Comparison of ENCODE assay signal across 12 mouse cellular contexts in the genomic region with DNA sequence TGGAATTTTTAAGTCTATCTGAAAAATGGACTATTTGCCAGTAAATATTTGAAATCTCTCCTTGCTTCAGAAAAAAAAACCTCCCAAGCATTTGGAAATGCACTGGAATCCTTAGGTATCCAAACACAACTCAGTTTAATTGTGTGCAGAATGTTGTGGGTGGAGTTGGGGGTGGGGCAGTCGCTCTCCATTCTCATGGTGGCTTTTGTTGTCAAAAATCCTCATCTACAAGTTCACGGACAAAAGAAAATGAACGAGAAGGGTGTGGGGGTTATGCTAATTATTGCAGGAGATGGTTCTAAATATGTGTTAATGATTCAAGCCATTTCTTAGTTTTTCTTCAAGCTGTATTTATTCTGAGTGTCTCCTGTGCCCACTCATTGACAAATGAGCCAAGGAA. TPM values are rescaled to one million over a fixed set of nuclear protein-coding genes. Genes with fewer than 3 reads are reported as not detected.
DNase-seq lines count a peak whose midpoint lies in the region; ATAC-seq and TF ChIP-seq lines count a peak whose summit lies in the region.
"Had no signal": no experiment of that assay in that cellular context is flagged by ENCODE, and none has a peak within 500 bp of the region (broad histone marks: within the 10 kb centered on the region; RNA-seq: fewer than 3 reads in every experiment).

No protein-coding gene starts in this region.

- peak overlapping the region; percentile 92 for H3K27ac ChIP-seq in forebrain, embryonic 13.5 days
- H3K27ac ChIP-seq in hindbrain, embryonic 15.5 days (replicated peaks), result peak overlapping the region; percentile 86
- H3K27ac ChIP-seq in midbrain, postnatal 0 days (ENCODE audit: low read depth, low read length), result peak overlapping the region; percentile 86
- no peak overlapping the region for H3K27ac ChIP-seq in stomach, postnatal 0 days (replicated peaks)
- H3K27ac ChIP-seq: liver, embryonic 13.5 days had no signal

- TF ChIP-seq EP300 in stomach, postnatal 0 days (optimal IDR thresholded peaks at IDR 0.05), result no peak

- H3K4me3 ChIP-seq in forebrain, embryonic 13.5 days, result no peak overlapping the region; the same call in 1 of the 2 replicates
- no peak overlapping the region for H3K4me3 ChIP-seq in hindbrain, embryonic 15.5 days
- no peak overlapping the region for H3K4me3 ChIP-seq in midbrain, postnatal 0 days (ENCODE audit: low read depth, low read length)
- no peak overlapping the region for H3K4me3 ChIP-seq in stomach, postnatal 0 days (ENCODE audit: low read depth, low read length)
- H3K4me3 ChIP-seq: liver, embryonic 13.5 days had no signal

- peaks cover 27% of the 10 kb centered on the region for H3K4me1 ChIP-seq in forebrain, embryonic 13.5 days
- peaks cover 32% of the 10 kb centered on the region for H3K4me1 ChIP-seq in hindbrain, embryonic 15.5 days (replicated peaks)
- peaks cover 11% of the 10 kb centered on the region; the same call in 1 of the 2 replicates for H3K4me1 ChIP-seq in midbrain, postnatal 0 days (ENCODE audit: insufficient read depth, low read length)
- no peaks in the 10 kb centered on the region for H3K4me1 ChIP-seq in stomach, postnatal 0 days (replicated peaks; ENCODE audit: control insufficient read depth, insufficient read depth)
- H3K4me1 ChIP-seq: liver, embryonic 13.5 days had no signal

- no peak for TF ChIP-seq CTCF in midbrain, postnatal 0 days (IDR thresholded peaks at IDR 0.05)
- TF ChIP-seq CTCF in stomach, postnatal 0 days (IDR thresholded peaks at IDR 0.05; ENCODE audit: low read depth), result no peak

- H3K9me3 ChIP-seq in forebrain, embryonic 13.5 days (replicated peaks), result no peaks in the 10 kb centered on the region
- H3K9me3 ChIP-seq in hindbrain, embryonic 15.5 days, result no peaks in the 10 kb centered on the region
- H3K9me3 ChIP-seq in midbrain, postnatal 0 days (ENCODE audit: low read length), result no peaks in the 10 kb centered on the region
- no peaks in the 10 kb centered on the region for H3K9me3 ChIP-seq in stomach, postnatal 0 days (ENCODE audit: control insufficient read depth, low read length)
- H3K9me3 ChIP-seq: liver, embryonic 13.5 days had no signal

- H3K36me3 ChIP-seq in forebrain, embryonic 13.5 days (ENCODE audit: poor library complexity, severe bottlenecking), result no peaks in the 10 kb centered on the region
- no peaks in the 10 kb centered on the region for H3K36me3 ChIP-seq in hindbrain, embryonic 15.5 days
- H3K36me3 ChIP-seq in midbrain, postnatal 0 days (ENCODE audit: insufficient read depth, low read length), result no peaks in the 10 kb centered on the region
- H3K36me3 ChIP-seq in stomach, postnatal 0 days (ENCODE audit: control insufficient read depth, insufficient read depth, low read length), result no peaks in the 10 kb centered on the region
- H3K36me3 ChIP-seq: liver, embryonic 13.5 days had no signal

- DNase-seq in ZHBTc4 (ENCODE audit: low read depth, low spot score), result peak; percentile 76
- peak; percentile 24 for DNase-seq in midbrain, postnatal 0 days (ENCODE audit: low spot score)
- no peak for DNase-seq in urinary bladder, postnatal 10 days (ENCODE audit: low spot score)
- no peak for DNase-seq in stomach, postnatal 0 days (ENCODE audit: low spot score)
- DNase-seq in adrenal gland, adult 2 months, result no peak
- no peak for DNase-seq in thymus, postnatal 25 days
- DNase-seq: heart, adult 18-20 months; liver, embryonic 13.5 days; thymus, postnatal 36 days had no signal

- no peak for ATAC-seq in forebrain, embryonic 13.5 days
- no peak for ATAC-seq in hindbrain, embryonic 15.5 days (ENCODE audit: low FRiP score, low read depth)
- no peak for ATAC-seq in midbrain, postnatal 0 days (ENCODE audit: low FRiP score)
- no peak for ATAC-seq in stomach, postnatal 0 days (ENCODE audit: low FRiP score, low TSS enrichment)

- WGBS in forebrain, embryonic 13.5 days, result 10% methylated on average over 3 of the region's 3 CpGs
- 15% methylated on average over 3 of the region's 3 CpGs for WGBS in hindbrain, embryonic 15.5 days
- 9% methylated on average over 3 of the region's 3 CpGs for WGBS in midbrain, postnatal 0 days
- WGBS in stomach, postnatal 0 days, result 49% methylated on average over 3 of the region's 3 CpGs

- no peaks in the 10 kb centered on the region for H3K27me3 ChIP-seq in forebrain, embryonic 13.5 days
- no peaks in the 10 kb centered on the region for H3K27me3 ChIP-seq in hindbrain, embryonic 15.5 days
- H3K27me3 ChIP-seq in midbrain, postnatal 0 days (ENCODE audit: insufficient read depth, low read length), result no peaks in the 10 kb centered on the region
- H3K27me3 ChIP-seq in stomach, postnatal 0 days (ENCODE audit: control insufficient read depth, insufficient read depth, low read length), result no peaks in the 10 kb centered on the region
- H3K27me3 ChIP-seq: liver, embryonic 13.5 days had no signal

- peak overlapping the region; percentile 39 for H3K4me2 ChIP-seq in forebrain, embryonic 13.5 days
- H3K4me2 ChIP-seq in hindbrain, embryonic 15.5 days, result peak overlapping the region; percentile 38
- H3K4me2 ChIP-seq in midbrain, postnatal 0 days (ENCODE audit: low read depth, low read length, poor library complexity, severe bottlenecking), result peak overlapping the region; percentile 0; the same call in 1 of the 2 replicates
- H3K4me2 ChIP-seq in stomach, postnatal 0 days (replicated peaks; ENCODE audit: low read depth), result no peak overlapping the region
- H3K4me2 ChIP-seq: liver, embryonic 13.5 days had no signal

- H3K9ac ChIP-seq in forebrain, embryonic 13.5 days, result no peak overlapping the region
- no peak overlapping the region for H3K9ac ChIP-seq in hindbrain, embryonic 15.5 days
- no peak overlapping the region for H3K9ac ChIP-seq in midbrain, postnatal 0 days (replicated peaks; ENCODE audit: low read length, poor library complexity, severe bottlenecking)
- no peak overlapping the region for H3K9ac ChIP-seq in stomach, postnatal 0 days (ENCODE audit: low read length)
- H3K9ac ChIP-seq: liver, embryonic 13.5 days had no signal

RNA-seq across cellular contexts. Expression of a gene that starts 49.6 kb away (rescaled TPM):
- polyA plus RNA-seq in forebrain, embryonic 13.5 days (2015; fragmentation: Nextera tagmentation; extraction: Ambion mirVana), result 53.0 and 57.8 TPM in 2 replicates
- polyA plus RNA-seq in hindbrain, embryonic 15.5 days (2015; fragmentation: Nextera tagmentation; extraction: Ambion mirVana), result 85.7 and 86.2 TPM in 2 replicates
- 35.8 and 46.6 TPM in 2 replicates for total RNA-seq in midbrain, postnatal 0 days (2014; rRNA removed)
- 99.8 and 110 TPM in 2 replicates for polyA plus RNA-seq in midbrain, postnatal 0 days (2015; fragmentation: Nextera tagmentation; extraction: Ambion mirVana)
- polyA plus RNA-seq in stomach, postnatal 0 days (2015; fragmentation: Nextera tagmentation; extraction: Ambion mirVana), result 2.2 TPM in 2 replicates
- total RNA-seq in adrenal gland, adult 2 months (2021), result 1 to 10 TPM; 7.2 to 7.4 TPM
- 0.99 and 1.1 TPM in 2 replicates for polyA plus RNA-seq in adrenal gland, adult 2 months (2012; rRNA removed)
- total RNA-seq: megakaryocyte-erythroid progenitor cell, adult 5-6 weeks had no signal

Comparison
In these comparisons a context has a peak if more than half of its experiments do, and no peak if none do; other contexts are left out.
1. DNase-seq: peak in ZHBTc4 (single experiment) and midbrain, postnatal 0 days (single experiment); none in urinary bladder, postnatal 10 days (single experiment), stomach, postnatal 0 days (single experiment), adrenal gland, adult 2 months (single experiment) and thymus, postnatal 25 days (single experiment).
2. RNA of a gene that starts 49.6 kb away (polyA plus RNA-seq): 99.8 to 110 TPM in midbrain, postnatal 0 days, 85.7 to 86.2 TPM in hindbrain, embryonic 15.5 days and 53.0 to 57.8 TPM in forebrain, embryonic 13.5 days; 2.2 TPM in stomach, postnatal 0 days and 0.99 to 1.1 TPM in adrenal gland, adult 2 months; every median in the first group is over 10 times any median in the second.